Comparison of ENCODE assay signal across 47 mouse cellular contexts in the genomic region with DNA sequence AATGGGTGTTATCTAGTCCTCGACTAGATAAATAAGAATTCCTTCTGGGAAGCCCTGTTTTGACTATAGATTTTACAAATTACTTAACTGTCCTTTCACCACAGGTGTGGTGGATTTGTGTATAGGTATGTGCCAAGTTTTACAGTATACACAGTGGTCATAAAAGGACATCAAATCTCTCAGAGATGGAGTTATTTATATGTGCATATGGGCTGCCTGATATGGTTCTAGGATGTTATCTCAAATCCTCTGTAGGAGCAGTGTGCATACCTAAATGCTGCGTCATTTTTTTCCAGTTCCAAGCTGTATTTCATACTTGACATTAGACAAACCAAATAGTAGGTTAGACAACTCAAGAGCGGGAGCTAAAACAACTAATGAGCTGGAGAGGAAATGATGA. TPM values are rescaled to one million over a fixed set of nuclear protein-coding genes. Genes with fewer than 3 reads are reported as not detected.
"Had no signal": no experiment of that assay in that cellular context is flagged by ENCODE, and none has a peak within 500 bp of the region (broad histone marks: within the 10 kb centered on the region; RNA-seq: fewer than 3 reads in every experiment).

No protein-coding gene starts in this region.

- H3K9ac ChIP-seq: limb, embryonic 12.5 days; limb, embryonic 13.5 days; limb, embryonic 15.5 days; liver, embryonic 12.5 days; liver, embryonic 13.5 days; liver, embryonic 14.5 days; liver, embryonic 15.5 days; liver, postnatal 0 days; lung, embryonic 14.5 days; lung, embryonic 15.5 days; midbrain, embryonic 12.5 days; midbrain, embryonic 13.5 days; midbrain, embryonic 15.5 days had no signal

- H3K27ac ChIP-seq: limb, embryonic 10.5 days; limb, embryonic 12.5 days; limb, embryonic 13.5 days; limb, embryonic 15.5 days; liver, embryonic 12.5 days; liver, embryonic 13.5 days; liver, embryonic 14.5 days; liver, embryonic 15.5 days; lung, embryonic 15.5 days; macrophage; midbrain, embryonic 10.5 days; midbrain, embryonic 12.5 days; midbrain, embryonic 13.5 days; midbrain, embryonic 15.5 days had no signal

- H3K4me3 ChIP-seq: limb, embryonic 10.5 days; limb, embryonic 12.5 days; limb, embryonic 13.5 days; limb, embryonic 15.5 days; liver, embryonic 12.5 days; liver, embryonic 13.5 days; liver, embryonic 15.5 days; lung, embryonic 15.5 days; megakaryocyte, embryonic 14.5 days; midbrain, embryonic 10.5 days; midbrain, embryonic 12.5 days; midbrain, embryonic 13.5 days; midbrain, embryonic 15.5 days; myocyte had no signal

- ATAC-seq: liver, embryonic 12.5 days; liver, postnatal 0 days; lung, postnatal 0 days; midbrain, embryonic 13.5 days; midbrain, embryonic 15.5 days; midbrain, embryonic 16.5 days had no signal

- H3K9me3 ChIP-seq: limb, embryonic 10.5 days; limb, embryonic 15.5 days; liver, embryonic 12.5 days; liver, embryonic 13.5 days; liver, embryonic 15.5 days; lung, embryonic 15.5 days; megakaryocyte, embryonic 14.5 days had no signal

- DNase-seq: left cerebral cortex, postnatal 4 days; liver; liver, embryonic 13.5 days; liver, postnatal 0 days; lung, adult 18-20 months; lung, adult 2 months; lung, embryonic 14.5 days; lung, postnatal 10 days; lung, postnatal 14 days; lung, postnatal 36 days; lung, postnatal 4 days; midbrain, embryonic 14.5 days had no signal

- H3K36me3 ChIP-seq: limb, embryonic 10.5 days; limb, embryonic 12.5 days; limb, embryonic 13.5 days; limb, embryonic 15.5 days; liver, embryonic 12.5 days; liver, embryonic 13.5 days; liver, embryonic 15.5 days; lung, embryonic 15.5 days; midbrain, embryonic 10.5 days; midbrain, embryonic 12.5 days; midbrain, embryonic 13.5 days; midbrain, embryonic 15.5 days had no signal

- H3K4me1 ChIP-seq: limb, embryonic 10.5 days; limb, embryonic 12.5 days; limb, embryonic 13.5 days; limb, embryonic 15.5 days; liver, embryonic 12.5 days; liver, embryonic 13.5 days; liver, embryonic 15.5 days; lung, embryonic 15.5 days; megakaryocyte, embryonic 14.5 days; midbrain, embryonic 10.5 days; midbrain, embryonic 12.5 days; midbrain, embryonic 13.5 days; midbrain, embryonic 15.5 days had no signal

- H3K27me3 ChIP-seq: limb, embryonic 12.5 days; limb, embryonic 13.5 days; limb, embryonic 15.5 days; liver, embryonic 12.5 days; liver, embryonic 13.5 days; liver, embryonic 15.5 days; lung, embryonic 15.5 days; megakaryocyte, embryonic 14.5 days; midbrain, embryonic 12.5 days; midbrain, embryonic 13.5 days; midbrain, embryonic 15.5 days had no signal

RNA-seq across cellular contexts. Expression of a gene that starts 13.9 kb away (rescaled TPM):
- total RNA-seq: left cerebral cortex, adult 8-10 months; left cerebral cortex, postnatal 10 days; left cerebral cortex, postnatal 14 days; left cerebral cortex, postnatal 25 days; left cerebral cortex, postnatal 36 days; left cerebral cortex, postnatal 4 days; liver, adult 2 months; megakaryocyte progenitor cell, adult 5-6 weeks; megakaryocyte, adult 5-6 weeks; megakaryocyte-erythroid progenitor cell, adult 5-6 weeks; midbrain, postnatal 0 days; monocyte, adult 5-6 weeks had no signal
- polyA plus RNA-seq: limb, embryonic 10.5 days; limb, embryonic 11.5 days; limb, embryonic 12.5 days; limb, embryonic 13.5 days; limb, embryonic 14.5 days; limb, embryonic 15.5 days; liver, adult 2 months; liver, embryonic 11.5 days; liver, embryonic 12.5 days; liver, embryonic 13.5 days; liver, embryonic 14.5 days; liver, embryonic 15.5 days; liver, embryonic 16.5 days; liver, postnatal 0 days; lung, adult 2 months; lung, embryonic 14.5 days; lung, embryonic 15.5 days; lung, embryonic 16.5 days; lung, postnatal 0 days; macrophage; midbrain, embryonic 10.5 days; midbrain, embryonic 11.5 days; midbrain, embryonic 12.5 days; midbrain, embryonic 13.5 days; midbrain, embryonic 14.5 days; midbrain, embryonic 15.5 days; midbrain, embryonic 16.5 days; midbrain, postnatal 0 days; myocyte; neural tube, embryonic 11.5 days had no signal

RNA-seq across cellular contexts. Expression of a gene that starts 33.5 kb away (rescaled TPM):
- total RNA-seq: left cerebral cortex, adult 8-10 months; left cerebral cortex, postnatal 10 days; left cerebral cortex, postnatal 14 days; left cerebral cortex, postnatal 25 days; left cerebral cortex, postnatal 36 days; left cerebral cortex, postnatal 4 days; liver, adult 2 months; megakaryocyte progenitor cell, adult 5-6 weeks; megakaryocyte, adult 5-6 weeks; megakaryocyte-erythroid progenitor cell, adult 5-6 weeks; midbrain, postnatal 0 days; monocyte, adult 5-6 weeks had no signal
- polyA plus RNA-seq: limb, embryonic 10.5 days; limb, embryonic 11.5 days; limb, embryonic 12.5 days; limb, embryonic 13.5 days; limb, embryonic 14.5 days; limb, embryonic 15.5 days; liver, adult 2 months; liver, embryonic 11.5 days; liver, embryonic 12.5 days; liver, embryonic 13.5 days; liver, embryonic 14.5 days; liver, embryonic 15.5 days; liver, embryonic 16.5 days; liver, postnatal 0 days; lung, adult 2 months; lung, embryonic 14.5 days; lung, embryonic 15.5 days; lung, embryonic 16.5 days; lung, postnatal 0 days; macrophage; midbrain, embryonic 10.5 days; midbrain, embryonic 11.5 days; midbrain, embryonic 12.5 days; midbrain, embryonic 13.5 days; midbrain, embryonic 14.5 days; midbrain, embryonic 15.5 days; midbrain, embryonic 16.5 days; midbrain, postnatal 0 days; myocyte; neural tube, embryonic 11.5 days had no signal
